Mouse (Mus musculus) heart, embryonic 10.5 days (tissue): ENCODE measurements around the gene Il34. TPM values are rescaled to one million over a fixed set of nuclear protein-coding genes. Genes with fewer than 3 reads are reported as not detected.

Experiments used
- DNase-seq: peaks from one replicate; pipeline ENCODE4 v3.0.0-alpha.2; 2017; ENCODE audit warnings: low spot score
- H3K27ac ChIP-seq: fragments of 300-500 bp; sonication (generic); 2 replicates; pipeline ENCODE4 v1.5.1; 2016; ENCODE audit warnings: mild to moderate bottlenecking
- H3K27me3 ChIP-seq: fragments of 300-500 bp; sonication (generic); 2 replicates; pipeline ENCODE4 v1.6.1; 2016; ENCODE audit warnings: mild to moderate bottlenecking; ENCODE audit not compliant: poor library complexity, insufficient read depth, severe bottlenecking
- H3K36me3 ChIP-seq: fragments of 300-500 bp; sonication (generic); 2 replicates; pipeline ENCODE4 v1.6.1; 2016; ENCODE audit warnings: mild to moderate bottlenecking, moderate library complexity
- H3K4me1 ChIP-seq: fragments of 300-500 bp; sonication (generic); 2 replicates; pipeline ENCODE4 v1.6.1; 2016; ENCODE audit warnings: mild to moderate bottlenecking
- H3K4me3 ChIP-seq: fragments of 300-500 bp; sonication (generic); 2 replicates; pipeline ENCODE4 v1.5.1; 2016; ENCODE audit warnings: mild to moderate bottlenecking, moderate library complexity
- H3K9me3 ChIP-seq: fragments of 300-500 bp; sonication (generic); 2 replicates; pipeline ENCODE4 v1.6.1; 2016; ENCODE audit warnings: mild to moderate bottlenecking, moderate library complexity
- WGBS: fragments of 180-500 bp; shearing (Covaris S2); methylation state at CpG from one replicate; pipeline ENCODE4 v1.1.7; 2016; 5-methylcytosine and 5-hydroxymethylcytosine counted together
- polyA plus RNA-seq: library from polyadenylated mRNA; unstranded; fragments of >200 nt; fragmentation: Nextera tagmentation; extraction: Ambion mirVana; gene quantifications from 2 replicates; pipeline ENCODE4 v1.2.1, GENCODE M21; 2016

The Il34 gene
- polyA plus RNA-seq, 1 experiment from 2014 or later, result not detected

DNA sequence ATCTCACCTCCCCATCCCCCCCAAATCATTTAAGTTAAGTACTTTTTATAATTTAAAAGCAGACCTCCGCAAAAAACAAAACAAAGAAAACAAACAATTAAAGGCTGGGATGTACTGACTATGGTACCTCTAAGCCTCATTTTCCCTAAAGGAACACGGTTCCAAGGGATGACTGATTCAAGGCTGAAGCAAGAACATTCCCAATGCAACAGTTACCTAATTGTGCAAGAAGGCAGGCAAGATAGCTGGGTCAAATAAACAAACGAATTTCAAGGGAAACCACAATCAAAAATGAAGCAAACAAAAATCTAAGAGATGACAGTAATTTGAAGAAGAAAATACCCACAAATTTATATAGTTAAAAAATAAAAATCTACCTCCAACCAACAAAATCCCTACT is 16.2 kb upstream of the Il34 start:
- no peak for DNase-seq
- H3K36me3 ChIP-seq, result peaks cover 99% of the 10 kb centered on the region
- H3K4me1 ChIP-seq, result no peaks in the 10 kb centered on the region
- WGBS, result 83% methylated on average over 3 of the region's 3 CpGs
- H3K4me3 ChIP-seq, result no peak overlapping the region
- H3K9me3 ChIP-seq, result no peaks in the 10 kb centered on the region
- no peak overlapping the region for H3K27ac ChIP-seq
- H3K27me3 ChIP-seq, result no peaks in the 10 kb centered on the region

DNA sequence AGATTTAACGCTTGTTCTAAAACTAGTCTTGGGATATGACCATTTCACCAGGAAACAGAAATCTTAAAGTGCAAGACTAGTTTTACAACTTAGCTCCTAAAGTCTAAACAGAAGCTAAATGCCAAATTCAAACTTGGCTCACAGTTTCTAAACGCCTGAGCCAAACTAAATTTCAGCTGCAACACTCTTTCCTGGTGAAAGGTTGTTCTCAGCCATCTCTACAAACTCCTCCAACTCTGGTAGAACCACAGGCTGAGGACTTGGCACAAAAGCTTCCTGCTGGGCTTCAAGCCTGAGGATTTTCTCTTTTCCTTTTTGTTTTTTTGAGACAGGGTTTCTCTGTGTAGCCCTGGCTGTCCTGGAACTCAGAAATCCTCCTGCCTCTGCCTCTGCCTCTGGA is 14.5 kb upstream of the Il34 start:
- Histone ChIP-seq H3K4me3 (no peak overlapping the region), H3K9me3 (no peaks in the 10 kb centered on the region), H3K36me3 (peaks cover 99% of the 10 kb centered on the region), H3K27ac (no peak overlapping the region), H3K4me1 (no peaks in the 10 kb centered on the region), H3K27me3 (no peaks in the 10 kb centered on the region)
- DNase-seq, result no peak
- WGBS, result 95% methylated on average over 2 of the region's 2 CpGs

DNA sequence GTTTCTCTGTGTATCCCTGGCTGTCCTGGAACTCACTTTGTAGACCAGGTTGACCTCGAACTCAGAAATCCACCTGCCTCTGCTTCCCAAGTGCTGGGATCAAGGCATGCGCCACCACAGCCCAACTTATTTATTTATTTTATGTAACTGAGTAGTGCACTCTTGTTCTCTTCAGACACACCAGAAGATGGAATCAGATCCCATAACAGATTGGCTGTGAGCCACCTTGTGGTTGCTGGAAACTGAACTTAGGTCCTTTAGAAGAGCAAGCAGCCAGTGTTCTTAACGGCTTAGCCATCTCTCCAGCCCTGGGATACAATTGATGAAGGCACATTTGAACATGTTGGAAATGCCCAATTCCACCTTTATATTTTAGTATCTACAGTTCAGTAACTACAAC is 12.9 kb upstream of the Il34 start:
- Histone ChIP-seq H3K4me1 (no peaks in the 10 kb centered on the region), H3K27me3 (no peaks in the 10 kb centered on the region), H3K27ac (no peak overlapping the region), H3K9me3 (no peaks in the 10 kb centered on the region), H3K4me3 (no peak overlapping the region), H3K36me3 (peaks cover 100% of the 10 kb centered on the region)
- whole genome bisulfite sequencing, result 93% methylated on average over 3 of the region's 3 CpGs
- DNase-seq, result no peak

DNA sequence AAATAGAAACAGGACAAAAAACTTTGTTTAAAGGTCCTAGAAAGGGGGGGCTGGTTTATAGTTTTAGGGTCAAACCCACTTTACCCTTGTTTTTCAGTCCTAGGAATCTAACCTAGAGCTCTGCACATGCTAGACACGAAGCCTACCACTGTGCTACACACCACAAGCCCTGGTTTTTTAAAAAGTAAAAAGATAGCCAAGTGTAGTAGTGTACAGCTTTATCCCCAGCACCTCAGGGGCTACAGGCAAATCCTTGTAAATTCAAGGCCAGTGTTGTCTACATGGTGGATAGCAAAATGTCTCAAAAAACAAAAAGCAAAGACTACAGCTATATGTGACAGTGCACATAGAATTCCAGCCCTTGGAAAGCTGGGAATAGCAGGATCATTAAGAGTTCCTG is 11.3 kb upstream of the Il34 start:
- WGBS, result 95% methylated on average over 1 of the region's 1 CpGs
- no peak overlapping the region for H3K27ac ChIP-seq

DNA sequence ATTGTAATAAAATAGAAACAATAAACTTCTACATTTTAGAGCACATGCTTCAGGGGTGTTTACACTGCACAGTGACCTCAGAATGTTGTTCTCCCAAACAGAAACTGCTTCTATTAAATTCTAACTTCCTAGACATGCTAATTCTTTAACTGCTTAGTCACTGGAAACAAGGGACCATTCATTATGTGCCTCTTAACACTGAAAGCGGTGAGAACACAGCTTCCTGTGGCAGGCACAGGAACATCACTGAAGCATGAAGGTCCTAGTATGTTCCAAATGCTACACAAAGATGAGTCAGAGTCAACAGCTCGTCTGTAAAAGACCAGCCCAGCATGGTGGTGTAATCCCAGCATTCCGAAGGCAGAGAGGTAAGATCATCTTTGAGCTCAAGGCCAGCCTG is 9.6 kb upstream of the Il34 start:
- DNase-seq, result no peak
- Histone ChIP-seq H3K4me1 (no peaks in the 10 kb centered on the region), H3K9me3 (no peaks in the 10 kb centered on the region), H3K36me3 (peaks cover 100% of the 10 kb centered on the region), H3K27ac (no peak overlapping the region), H3K4me3 (no peak overlapping the region), H3K27me3 (no peaks in the 10 kb centered on the region)
- WGBS, result 62% methylated on average over 3 of the region's 3 CpGs

More for the DNA sequence above, 11.3 kb upstream of the Il34 start:
- H3K36me3 ChIP-seq, result peaks cover 100% of the 10 kb centered on the region
- no peak overlapping the region for H3K4me3 ChIP-seq
- no peaks in the 10 kb centered on the region for H3K4me1 ChIP-seq
- no peaks in the 10 kb centered on the region for H3K9me3 ChIP-seq
- DNase-seq, result no peak
- no peaks in the 10 kb centered on the region for H3K27me3 ChIP-seq

DNA sequence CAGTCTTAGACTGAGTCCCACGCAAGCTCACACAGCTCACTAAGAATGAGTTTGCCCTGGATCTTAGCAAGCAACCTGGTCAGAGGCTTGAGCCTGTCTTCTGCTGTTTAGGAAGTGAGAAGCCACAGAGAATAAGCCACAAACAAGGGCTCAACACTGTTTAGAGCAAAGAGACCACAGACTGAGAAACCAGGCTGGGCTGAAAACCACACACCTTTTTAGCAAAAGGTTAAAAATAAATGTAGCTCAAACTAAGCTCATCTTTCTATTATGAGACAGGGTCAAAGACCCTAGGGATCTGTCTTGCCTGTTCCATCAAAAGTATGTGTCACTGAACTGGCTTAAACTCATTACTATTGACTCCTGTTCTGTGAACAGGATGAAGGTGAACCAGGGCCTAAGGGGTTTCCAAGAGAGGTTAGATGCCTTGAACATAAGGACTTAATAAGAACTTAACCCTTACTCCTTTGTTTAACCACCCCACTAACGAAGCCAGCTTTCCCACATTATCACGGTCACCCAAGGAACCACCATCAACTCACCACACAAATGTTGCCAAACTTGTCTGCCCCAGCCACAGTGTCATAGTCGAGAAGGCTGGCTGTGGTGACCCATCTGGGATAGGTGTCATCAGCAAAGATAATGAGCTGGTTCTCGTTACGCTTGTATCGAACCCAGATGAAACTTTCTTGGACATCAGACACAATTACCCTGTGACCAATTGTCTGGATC is 7.5 kb upstream of the Il34 start:
- 90% methylated on average over 7 of the region's 7 CpGs for WGBS

DNA sequence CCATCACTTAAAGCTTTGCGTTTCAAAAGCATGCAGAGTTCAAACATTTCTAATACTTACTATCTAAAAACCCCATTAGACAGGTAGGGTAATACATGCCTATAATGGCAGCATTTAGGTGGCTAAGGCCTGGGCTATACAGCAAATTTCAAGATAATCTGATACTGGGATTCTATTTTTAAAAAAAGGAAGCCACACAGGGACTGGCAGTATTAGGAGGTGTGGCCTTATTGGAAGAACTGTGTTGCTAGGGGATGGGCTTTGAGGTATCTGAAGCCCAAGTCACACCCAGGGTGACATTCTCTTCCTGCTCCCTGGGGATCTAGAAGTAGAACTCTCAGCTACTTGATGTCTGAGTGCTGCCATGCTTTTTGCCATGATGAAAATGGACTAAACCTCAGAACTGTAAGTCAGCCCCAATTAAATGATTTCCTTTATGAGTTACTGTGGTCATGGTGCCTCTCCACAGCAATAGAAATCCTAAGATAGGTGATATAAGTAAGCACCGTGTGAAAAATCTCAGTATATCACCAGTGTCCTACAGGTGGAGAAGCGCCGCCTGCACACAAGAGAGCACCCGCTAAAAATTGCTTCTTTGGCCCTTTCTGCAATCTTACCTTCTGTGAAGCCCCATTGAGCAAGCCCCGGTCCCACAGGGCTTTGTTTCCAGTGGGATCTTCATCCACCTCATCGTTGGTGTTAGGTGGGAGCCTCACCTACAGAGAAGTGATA is 6.8 kb upstream of the Il34 start:
- no peak for DNase-seq
- peaks cover 11% of the 10 kb centered on the region for H3K4me1 ChIP-seq
- H3K27me3 ChIP-seq, result no peaks in the 10 kb centered on the region
- 91% methylated on average over 7 of the region's 7 CpGs for WGBS
- peaks cover 86% of the 10 kb centered on the region for H3K36me3 ChIP-seq
- no peak overlapping the region for H3K27ac ChIP-seq
- H3K4me3 ChIP-seq, result no peak overlapping the region
- H3K9me3 ChIP-seq, result no peaks in the 10 kb centered on the region

More for the DNA sequence above, 7.5 kb upstream of the Il34 start:
- DNase-seq, result no peak
- no peak overlapping the region for H3K27ac ChIP-seq
- peaks cover 11% of the 10 kb centered on the region for H3K4me1 ChIP-seq
- peaks cover 94% of the 10 kb centered on the region for H3K36me3 ChIP-seq
- H3K27me3 ChIP-seq, result no peaks in the 10 kb centered on the region
- no peaks in the 10 kb centered on the region for H3K9me3 ChIP-seq
- H3K4me3 ChIP-seq, result no peak overlapping the region

DNA sequence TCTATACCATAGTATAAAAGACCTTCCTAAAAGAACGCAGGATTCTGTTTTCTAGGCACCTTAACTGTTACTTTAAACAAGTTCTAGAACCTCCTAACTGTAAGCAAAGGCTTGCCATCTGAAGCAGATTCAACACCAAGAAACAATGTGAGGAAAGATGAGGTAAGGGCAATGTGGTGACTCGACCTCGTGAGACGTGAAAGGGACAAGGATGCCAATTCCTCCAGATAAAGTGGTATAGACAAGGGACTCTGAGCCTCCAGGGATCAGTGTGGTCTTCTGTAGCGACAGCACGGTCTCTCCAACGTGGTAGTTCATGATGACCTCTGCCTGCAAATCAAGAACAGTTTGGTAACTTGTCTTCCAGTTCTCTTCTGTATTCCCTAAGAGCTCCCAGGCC is 6.1 kb upstream of the Il34 start:
- H3K4me1 ChIP-seq, result peaks cover 11% of the 10 kb centered on the region
- H3K36me3 ChIP-seq, result peaks cover 79% of the 10 kb centered on the region
- WGBS, result 91% methylated on average over 7 of the region's 7 CpGs

DNA sequence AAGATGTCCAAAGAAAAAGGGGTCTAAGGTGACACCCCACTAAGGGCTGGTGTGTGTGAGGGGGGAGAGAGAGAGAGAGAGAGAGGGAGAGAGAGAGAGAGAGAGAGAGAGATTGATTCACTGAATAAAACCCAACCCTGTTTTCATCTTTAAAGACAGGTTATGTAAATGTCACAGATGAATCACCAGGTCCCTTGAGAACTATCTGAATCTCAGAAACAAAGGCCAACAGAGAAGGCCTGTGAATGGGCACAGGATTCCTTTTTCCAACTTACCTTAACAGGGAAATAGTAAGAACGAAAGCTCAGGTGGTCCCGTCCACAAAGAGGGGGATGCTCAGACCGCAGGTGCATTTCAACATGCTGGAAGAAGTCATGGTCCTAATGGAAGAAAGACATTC is 5.4 kb upstream of the Il34 start:
- Histone ChIP-seq H3K4me1 (peaks cover 11% of the 10 kb centered on the region), H3K9me3 (no peaks in the 10 kb centered on the region), H3K36me3 (peaks cover 72% of the 10 kb centered on the region), H3K27ac (no peak overlapping the region), H3K4me3 (no peak overlapping the region), H3K27me3 (no peaks in the 10 kb centered on the region)
- 97% methylated on average over 3 of the region's 3 CpGs for WGBS
- DNase-seq, result no peak

More for the DNA sequence above, 6.1 kb upstream of the Il34 start:
- DNase-seq, result no peak
- no peak overlapping the region for H3K27ac ChIP-seq
- H3K4me3 ChIP-seq, result no peak overlapping the region
- H3K27me3 ChIP-seq, result no peaks in the 10 kb centered on the region
- no peaks in the 10 kb centered on the region for H3K9me3 ChIP-seq

DNA sequence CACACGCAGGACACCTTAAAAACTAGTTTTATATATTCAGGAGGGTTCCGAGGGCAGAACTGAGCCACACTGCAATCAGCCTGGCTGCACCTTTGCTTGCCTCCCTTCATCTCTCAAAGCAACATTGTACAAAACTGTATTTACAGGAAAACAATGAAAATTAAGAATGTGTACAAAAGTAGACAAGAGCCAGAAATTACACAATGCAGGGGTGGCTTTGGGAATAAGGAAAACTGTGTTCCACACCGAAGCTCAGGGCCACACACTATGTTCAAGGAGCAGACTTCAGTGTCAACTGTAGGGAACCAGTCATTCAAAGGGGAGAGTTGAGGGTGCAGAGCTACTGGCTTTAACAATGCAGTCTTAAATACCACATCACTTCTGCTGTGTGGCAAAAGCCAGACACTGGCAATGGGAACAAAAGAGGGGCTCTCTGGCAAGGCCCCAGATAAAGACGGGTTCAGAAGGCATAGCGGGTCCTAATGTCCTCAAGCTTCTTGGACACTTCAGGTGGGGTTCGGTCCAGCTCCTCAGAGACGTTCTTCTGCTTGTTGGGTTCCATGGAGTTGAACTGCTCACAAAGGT is 4.8 kb upstream of the Il34 start:
- Histone ChIP-seq H3K9me3 (no peaks in the 10 kb centered on the region), H3K27me3 (no peaks in the 10 kb centered on the region), H3K4me3 (no peak overlapping the region), H3K27ac (no peak overlapping the region), H3K4me1 (peaks cover 14% of the 10 kb centered on the region), H3K36me3 (peaks cover 67% of the 10 kb centered on the region)
- 89% methylated on average over 7 of the region's 7 CpGs for WGBS
- no peak for DNase-seq

DNA sequence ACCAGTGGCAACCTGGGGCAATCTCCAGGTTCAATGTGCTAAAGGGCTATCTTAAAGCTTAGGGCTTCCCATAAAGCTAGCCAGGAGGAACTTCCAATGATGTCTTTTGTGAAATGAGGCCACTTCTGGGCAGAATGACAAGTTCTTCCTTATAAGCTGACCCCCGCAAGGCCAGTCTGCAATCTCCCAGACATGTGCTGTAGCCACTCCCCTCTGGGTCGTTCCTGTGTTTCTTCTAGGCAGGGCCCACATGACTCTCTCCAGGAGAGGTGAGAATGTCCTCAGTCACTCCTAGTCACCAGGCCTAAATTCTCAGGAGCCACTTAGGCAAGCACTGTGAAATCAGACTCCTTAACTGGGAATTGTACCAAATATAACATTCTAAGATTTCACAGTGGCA is 4.1 kb upstream of the Il34 start:
- no peaks in the 10 kb centered on the region for H3K9me3 ChIP-seq
- WGBS, result 44% methylated on average over 2 of the region's 2 CpGs
- H3K27me3 ChIP-seq, result no peaks in the 10 kb centered on the region
- H3K4me3 ChIP-seq, result no peak overlapping the region
- H3K36me3 ChIP-seq, result peaks cover 60% of the 10 kb centered on the region
- H3K27ac ChIP-seq, result no peak overlapping the region
- peaks cover 15% of the 10 kb centered on the region for H3K4me1 ChIP-seq
- DNase-seq, result no peak

DNA sequence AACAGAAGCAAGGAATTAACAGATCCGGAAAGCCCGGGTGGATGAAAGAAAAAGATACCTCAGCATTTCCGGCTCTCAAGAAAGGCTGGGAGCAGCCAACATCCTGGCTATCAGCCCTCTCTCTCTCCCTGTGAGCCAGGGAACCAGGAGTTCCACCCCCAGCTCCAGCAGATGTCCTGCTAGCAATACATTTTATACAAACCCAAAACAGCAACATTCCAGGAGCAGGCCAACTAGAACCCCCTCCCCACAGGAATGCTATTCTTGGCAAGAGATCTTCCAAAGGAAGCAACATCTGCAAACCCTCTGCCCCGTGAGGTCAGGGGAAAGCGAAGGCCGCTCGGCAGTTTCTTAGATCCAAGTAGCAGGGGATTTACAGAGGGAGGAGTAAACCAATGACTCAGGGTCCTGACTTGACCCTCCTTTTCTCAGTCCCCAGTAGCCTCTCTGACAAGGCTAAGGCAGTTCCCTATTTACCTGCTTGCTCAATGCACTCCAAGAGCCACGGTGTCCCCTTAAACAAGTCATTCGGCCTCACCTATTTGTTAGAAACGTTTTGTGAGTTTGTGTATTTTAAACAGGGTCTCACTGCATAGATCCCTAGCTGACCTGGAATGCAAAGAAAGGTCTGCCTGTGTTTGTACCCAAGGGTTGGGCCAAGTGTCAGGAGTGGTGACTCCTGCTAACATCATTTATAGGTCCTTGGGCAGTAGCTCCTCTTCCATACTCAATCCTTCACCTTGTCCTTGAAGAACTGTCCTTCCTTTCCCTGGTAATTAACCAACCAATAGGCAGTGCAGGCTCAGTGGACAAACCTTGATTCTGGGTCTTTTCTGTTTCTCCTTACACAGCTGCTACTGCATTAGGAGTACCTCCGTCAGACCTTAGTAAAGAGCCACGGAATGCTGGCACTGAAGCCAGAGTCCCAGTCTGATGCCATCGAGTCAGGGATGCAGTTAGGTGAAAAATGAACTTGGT is 3.1 kb upstream of the Il34 start:
- Histone ChIP-seq H3K36me3 (peaks cover 49% of the 10 kb centered on the region), H3K4me1 (peaks cover 15% of the 10 kb centered on the region), H3K27ac (no peak overlapping the region), H3K27me3 (no peaks in the 10 kb centered on the region), H3K4me3 (no peak overlapping the region), H3K9me3 (no peaks in the 10 kb centered on the region)
- no peak for DNase-seq
- WGBS, result 53% methylated on average over 13 of the region's 13 CpGs
